Mouse (Mus musculus): Measurements from ENCODE around the gene Ankrd65. TPM values are rescaled to one million over a fixed set of nuclear protein-coding genes. Genes with fewer than 3 reads are reported as not detected.

Gene Ankrd65
- polyA plus RNA-seq, 1 experiment from 2014 or later = not detected

GRCm38 (mm10) chr4:155831831-155832230 is 41.6 kb downstream of the Ankrd65 start:
- H3K4me2 ChIP-seq = peak overlapping the region; percentile 99
- no peaks in the 10 kb centered on the region for H3K27me3 ChIP-seq
- peak overlapping the region; percentile 89 for H3K4me3 ChIP-seq
- H3K9me3 ChIP-seq = no peaks in the 10 kb centered on the region
- peaks cover 10% of the 10 kb centered on the region for H3K36me3 ChIP-seq
- no peak; the same call in none of the 2 replicates for ATAC-seq (ENCODE audit: low FRiP score)
- H3K27ac ChIP-seq = peak overlapping the region; percentile 89
- WGBS = under 1% methylated on average over 25 of the region's 25 CpGs
- peak overlapping the region; percentile 91 for H3K9ac ChIP-seq
- peaks cover 29% of the 10 kb centered on the region for H3K4me1 ChIP-seq (replicated peaks)

GRCm38 (mm10) chr4:155832321-155832720 is 42.1 kb downstream of the Ankrd65 start:
- H3K4me1 ChIP-seq (replicated peaks) = peaks cover 29% of the 10 kb centered on the region
- H3K27ac ChIP-seq = peak overlapping the region; percentile 89; the same call in 1 of the 2 replicates
- no peak for ATAC-seq (ENCODE audit: low FRiP score)
- peak overlapping the region; percentile 91 for H3K9ac ChIP-seq
- H3K9me3 ChIP-seq = no peaks in the 10 kb centered on the region
- H3K36me3 ChIP-seq = peaks cover 6% of the 10 kb centered on the region
- no peaks in the 10 kb centered on the region for H3K27me3 ChIP-seq
- H3K4me2 ChIP-seq = peak overlapping the region; percentile 99
- H3K4me3 ChIP-seq = peak overlapping the region; percentile 89
- 48% methylated on average over 10 of the region's 10 CpGs for WGBS

GRCm38 (mm10) chr4:155833234-155833633 is 43.0 kb downstream of the Ankrd65 start:
- Histone ChIP-seq H3K9ac (peak overlapping the region; percentile 91; the same call in 1 of the 2 replicates), H3K4me1 (replicated peaks) (peaks cover 29% of the 10 kb centered on the region), H3K27me3 (no peaks in the 10 kb centered on the region), H3K4me3 (no peak overlapping the region), H3K4me2 (no peak overlapping the region), H3K36me3 (no peaks in the 10 kb centered on the region; the same call in 1 of the 2 replicates), H3K9me3 (no peaks in the 10 kb centered on the region), H3K27ac (no peak overlapping the region)
- WGBS = 86% methylated on average over 4 of the region's 4 CpGs
- ATAC-seq (ENCODE audit: low FRiP score) = no peak

- no peaks in the 10 kb centered on the region for H3K9me3 ChIP-seq
- H3K9ac ChIP-seq = no peak overlapping the region
- H3K4me1 ChIP-seq (replicated peaks) = peaks cover 29% of the 10 kb centered on the region
- 35% methylated on average over 2 of the region's 2 CpGs for WGBS
- no peak for ATAC-seq (ENCODE audit: low FRiP score)
- H3K27me3 ChIP-seq = no peaks in the 10 kb centered on the region
- no peak overlapping the region for H3K4me2 ChIP-seq
- 0 out of 2 replicates have a peak overlapping the region, but pooled peaks have one; percentile 1 for H3K4me3 ChIP-seq
- peak overlapping the region; percentile 72 for H3K27ac ChIP-seq
- no peaks in the 10 kb centered on the region; the same call in 1 of the 2 replicates for H3K36me3 ChIP-seq
Measured at GRCm38 (mm10) chr4:155833836-155834235, 43.6 kb downstream of the Ankrd65 start.

- Histone ChIP-seq H3K27ac (no peak overlapping the region), H3K9me3 (no peaks in the 10 kb centered on the region), H3K4me2 (no peak overlapping the region), H3K4me1 (replicated peaks) (peaks cover 45% of the 10 kb centered on the region), H3K27me3 (peaks cover 19% of the 10 kb centered on the region), H3K36me3 (no peaks in the 10 kb centered on the region; the same call in 1 of the 2 replicates), H3K9ac (no peak overlapping the region), H3K4me3 (no peak overlapping the region)
- ATAC-seq (ENCODE audit: low FRiP score) = no peak
- WGBS = 82% methylated on average over 11 of the region's 11 CpGs
Measured at GRCm38 (mm10) chr4:155837404-155838010, 47.3 kb downstream of the Ankrd65 start.

- H3K4me3 ChIP-seq = no peak overlapping the region
- peaks cover 22% of the 10 kb centered on the region for H3K27me3 ChIP-seq
- no peaks in the 10 kb centered on the region for H3K9me3 ChIP-seq
- ATAC-seq (ENCODE audit: low FRiP score) = no peak
- H3K9ac ChIP-seq = no peak overlapping the region; the same call in 1 of the 2 replicates
- H3K36me3 ChIP-seq = no peaks in the 10 kb centered on the region; the same call in 1 of the 2 replicates
- 68% methylated on average over 8 of the region's 8 CpGs for WGBS
- no peak overlapping the region for H3K4me2 ChIP-seq
- no peak overlapping the region for H3K27ac ChIP-seq
- peaks cover 35% of the 10 kb centered on the region for H3K4me1 ChIP-seq (replicated peaks)
Measured at GRCm38 (mm10) chr4:155838187-155839153, 48.2 kb downstream of the Ankrd65 start.

GRCm38 (mm10) chr4:155839483-155839910 is 49.3 kb downstream of the Ankrd65 start, which contains the start of gene Mxra8:
TSS of gene Mxra8 (plus strand) at chr4:155839680.
- H3K9me3 ChIP-seq = no peaks in the 10 kb centered on the region
- ATAC-seq (ENCODE audit: low FRiP score) = 0 out of 2 replicates have a peak, but pooled peaks have one; percentile 40
- peak within 1 kb of the TSS; percentile 36 for H3K4me3 ChIP-seq
- H3K4me2 ChIP-seq = peak within 1 kb of the TSS; percentile 60
- H3K4me1 ChIP-seq (replicated peaks) = peaks cover 26% of the 10 kb centered on the region
- H3K27ac ChIP-seq = peak within 1 kb of the TSS; percentile 35; the same call in 1 of the 2 replicates
- peaks cover 22% of the 10 kb centered on the region for H3K27me3 ChIP-seq
- WGBS = under 1% methylated on average over 16 of the region's 16 CpGs
- H3K36me3 ChIP-seq = no peaks in the 10 kb centered on the region
- peak within 1 kb of the TSS; percentile 67 for H3K9ac ChIP-seq

GRCm38 (mm10) chr4:155840076-155841002 is 50.1 kb downstream of the Ankrd65 start:
- Histone ChIP-seq H3K27ac (peak overlapping the region; percentile 35; the same call in 1 of the 2 replicates), H3K4me1 (replicated peaks) (peaks cover 26% of the 10 kb centered on the region), H3K9me3 (no peaks in the 10 kb centered on the region), H3K36me3 (no peaks in the 10 kb centered on the region), H3K27me3 (peaks cover 22% of the 10 kb centered on the region), H3K9ac (peak overlapping the region; percentile 67), H3K4me2 (peak overlapping the region; percentile 60), H3K4me3 (peak overlapping the region; percentile 36)
- no peak for ATAC-seq (ENCODE audit: low FRiP score)
- 7% methylated on average over 8 of the region's 8 CpGs for WGBS

- peak overlapping the region; percentile 36 for H3K4me3 ChIP-seq
- peaks cover 22% of the 10 kb centered on the region for H3K27me3 ChIP-seq
- ATAC-seq (ENCODE audit: low FRiP score) = peak; percentile 32; the same call in 1 of the 2 replicates
- H3K4me2 ChIP-seq = peak overlapping the region; percentile 60
- no peak overlapping the region for H3K27ac ChIP-seq
- no peaks in the 10 kb centered on the region for H3K36me3 ChIP-seq
- H3K9me3 ChIP-seq = no peaks in the 10 kb centered on the region
- H3K9ac ChIP-seq = peak overlapping the region; percentile 67
- peaks cover 30% of the 10 kb centered on the region for H3K4me1 ChIP-seq (replicated peaks)
- under 1% methylated on average over 32 of the region's 32 CpGs for WGBS
Measured at GRCm38 (mm10) chr4:155841003-155841454, 50.8 kb downstream of the Ankrd65 start.

- H3K4me2 ChIP-seq = peak overlapping the region; percentile 60
- WGBS = 35% methylated on average over 38 of the region's 38 CpGs
- 0 out of 2 replicates have a peak overlapping the region, but pooled peaks have one; percentile 8 for H3K9ac ChIP-seq
- H3K36me3 ChIP-seq = no peaks in the 10 kb centered on the region
- peaks cover 36% of the 10 kb centered on the region for H3K4me1 ChIP-seq (replicated peaks)
- no peak for ATAC-seq (ENCODE audit: low FRiP score)
- no peaks in the 10 kb centered on the region for H3K9me3 ChIP-seq
- peaks cover 22% of the 10 kb centered on the region for H3K27me3 ChIP-seq
- H3K27ac ChIP-seq = no peak overlapping the region
- peak overlapping the region; percentile 36; the same call in 1 of the 2 replicates for H3K4me3 ChIP-seq
Measured at GRCm38 (mm10) chr4:155841651-155842270, 51.5 kb downstream of the Ankrd65 start.

- Histone ChIP-seq H3K27ac (no peak overlapping the region), H3K4me3 (no peak overlapping the region), H3K4me2 (no peak overlapping the region), H3K36me3 (no peaks in the 10 kb centered on the region), H3K27me3 (peaks cover 22% of the 10 kb centered on the region), H3K4me1 (replicated peaks) (peaks cover 43% of the 10 kb centered on the region), H3K9ac (no peak overlapping the region), H3K9me3 (no peaks in the 10 kb centered on the region)
- no peak for ATAC-seq (ENCODE audit: low FRiP score)
- 94% methylated on average over 5 of the region's 5 CpGs for WGBS
Measured at GRCm38 (mm10) chr4:155843231-155843630, 53.0 kb downstream of the Ankrd65 start.
